Mouse (Mus musculus): ENCODE results near the gene Cdh4.

DNA sequence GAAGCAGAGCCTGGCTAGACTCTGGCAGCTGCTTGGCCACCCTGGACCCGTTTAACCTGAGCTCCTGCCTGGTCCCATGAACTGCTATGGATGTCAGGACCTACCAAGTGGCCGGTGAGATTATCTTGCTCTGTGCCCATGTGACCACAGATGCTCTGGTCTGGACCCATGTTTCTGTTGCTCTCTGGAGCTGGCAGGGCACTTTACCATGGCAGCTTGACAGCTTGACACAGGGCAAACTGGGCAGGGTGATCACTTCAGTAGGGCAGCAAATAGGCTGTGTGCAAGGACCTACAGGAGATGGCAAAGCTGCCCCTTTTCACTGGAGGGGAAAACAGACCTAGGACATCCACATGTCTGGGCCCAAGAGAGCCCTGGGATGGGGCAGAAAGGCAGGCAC, 454.7 kb downstream of the Cdh4 start:
- TF ChIP-seq CTCF (IDR thresholded peaks at IDR 0.05; ENCODE audit: borderline replicate concordance, insufficient read depth, low read depth, low read length) (no peak), POLR2A (IDR thresholded peaks at IDR 0.05; ENCODE audit: borderline replicate concordance, insufficient read depth, low read length) (no peak)

All from cerebellum, adult 2 months (tissue).